Mouse (Mus musculus) CH12.LX (cell line): Measurements from ENCODE around the gene Ldlrad3.

ENCODE experiments used
- CTCF ChIP-seq, 2 experiments: IDR thresholded peaks in 1 of 2; conservative IDR thresholded peaks in 1 of 2; 2 replicates each; pipeline ENCODE4 v1.5.1; 2011 to 2012; ENCODE audit warnings: low read depth in 2 of 2, low read length in 2 of 2, improper control_type of control experiment in 1 of 2, inconsistent platforms in 1 of 2, mild to moderate bottlenecking in 1 of 2, moderate library complexity in 1 of 2
- EP300 ChIP-seq: IDR thresholded peaks from 2 replicates; pipeline ENCODE4 v1.6.1; 2011; ENCODE audit warnings: low read length, improper control_type of control experiment
- JUN ChIP-seq: IDR thresholded peaks from 2 replicates; pipeline ENCODE4 v1.6.1; 2011; ENCODE audit warnings: low read depth, mild to moderate bottlenecking, low read length, improper control_type of control experiment, moderate library complexity; ENCODE audit not compliant: insufficient read depth
- NRF1 ChIP-seq: IDR thresholded peaks from 2 replicates; pipeline ENCODE4 v1.6.1; 2014; ENCODE audit warnings: low read depth, mild to moderate bottlenecking, inconsistent platforms, low read length, improper control_type of control experiment, moderate library complexity
- POLR2A ChIP-seq: IDR thresholded peaks from 2 replicates; pipeline ENCODE4 v1.6.1; 2011; ENCODE audit warnings: low read depth, mild to moderate bottlenecking, improper control_type of control experiment, low read length
- SMC3 ChIP-seq: IDR thresholded peaks from 2 replicates; pipeline ENCODE4 v1.6.1; 2011; ENCODE audit warnings: low read depth, low read length, improper control_type of control experiment
- ZC3H11A ChIP-seq: IDR thresholded peaks from 2 replicates; pipeline ENCODE4 v1.6.1; 2012; ENCODE audit warnings: low read depth, mild to moderate bottlenecking, inconsistent platforms, low read length, improper control_type of control experiment
- ZMIZ1 ChIP-seq: IDR thresholded peaks from 2 replicates; pipeline ENCODE4 v1.6.1; 2012; ENCODE audit warnings: low read depth, mild to moderate bottlenecking, inconsistent platforms, low read length, improper control_type of control experiment

GRCm38 (mm10) chr2:102099702-102100450 lies 86.3 kb downstream of the Ldlrad3 start:
- no peak for TF ChIP-seq JUN
- TF ChIP-seq NRF1, result no peak
- no peak for TF ChIP-seq SMC3
- TF ChIP-seq POLR2A, result no peak
- TF ChIP-seq CTCF (conservative IDR thresholded peaks at IDR 0.05 in 1 of 2, IDR thresholded peaks at IDR 0.05 in 1 of 2; ENCODE audit: low read depth in 2 of 2, low read length in 2 of 2), result no peak
- no peak for TF ChIP-seq ZC3H11A
- no peak for TF ChIP-seq EP300
- TF ChIP-seq ZMIZ1, result no peak
